Mouse (Mus musculus) cortical plate, adult 2 months (tissue): ENCODE data around the gene Asns.

Source experiments
- CTCF ChIP-seq: fragments of 200-500 bp; IDR thresholded peaks from 2 replicates; pipeline ENCODE4 v1.5.1; 2011; ENCODE audit warnings: mild to moderate bottlenecking, control low read depth, low read length; ENCODE audit not compliant: insufficient read depth; ENCODE audit errors: extremely low read depth
- POLR2A ChIP-seq: fragments of 200-500 bp; IDR thresholded peaks from 2 replicates; pipeline ENCODE4 v1.6.1; 2011; ENCODE audit warnings: mild to moderate bottlenecking, low read length, control low read depth; ENCODE audit not compliant: insufficient read depth; ENCODE audit errors: extremely low read depth

DNA sequence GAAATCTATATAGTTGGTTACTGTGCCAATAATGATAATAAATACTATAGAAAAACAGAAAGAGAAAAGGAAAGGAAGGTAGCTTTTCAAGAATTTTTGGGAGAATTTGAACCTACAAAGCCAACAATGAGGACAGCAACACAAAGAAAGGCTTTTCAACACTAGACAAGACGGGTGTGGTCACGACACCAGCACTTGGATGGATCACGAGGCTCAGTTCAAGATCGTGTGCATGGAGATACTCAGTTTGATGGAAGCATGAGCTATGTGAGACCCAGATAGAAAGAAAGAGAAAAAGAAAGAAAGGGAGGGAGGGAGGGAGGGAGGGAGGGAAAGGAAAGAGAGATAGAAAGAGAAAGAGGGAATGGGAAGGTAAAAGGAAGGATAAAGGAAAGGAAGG is 2.8 kb upstream of the Asns start:
- TF ChIP-seq POLR2A = no peak
- TF ChIP-seq CTCF = no peak
